Mouse (Mus musculus): Measurements from ENCODE around the gene Msn.

DNA sequence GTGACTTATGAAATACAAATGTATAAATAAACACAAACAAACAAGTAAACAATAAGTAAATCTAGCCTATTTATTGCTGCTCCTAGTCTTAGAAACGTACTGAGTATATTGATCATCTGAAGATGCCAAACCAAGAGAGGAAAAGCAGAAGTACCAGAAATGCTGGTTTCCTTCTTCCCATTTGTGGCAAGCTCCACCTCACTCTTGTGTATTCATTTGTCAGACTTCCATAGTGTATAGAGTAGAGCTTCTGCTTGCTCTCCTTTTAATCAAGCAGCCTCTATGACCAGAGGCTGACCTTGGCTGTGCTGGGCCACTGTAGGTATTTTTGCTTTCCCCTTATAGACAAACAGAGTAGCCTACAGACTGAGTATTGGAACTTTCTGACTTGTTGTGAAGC is 21.5 kb downstream of the Msn start:
- no peak for TF ChIP-seq CTCF (IDR thresholded peaks at IDR 0.05; ENCODE audit: low read depth, low read length)
- no peak for TF ChIP-seq POLR2A (IDR thresholded peaks at IDR 0.05; ENCODE audit: extremely low read depth, insufficient read depth, low read length)

Measured in liver, adult 2 months (tissue).